Mouse (Mus musculus): ENCODE measurements around the gene Cct3. TPM values are rescaled to one million over a fixed set of nuclear protein-coding genes. Genes with fewer than 3 reads are reported as not detected.
"Not testable (repeated sequence)": the region's sequence is repeated elsewhere in the genome, so short reads cannot be mapped to it uniquely, and the experiment has no call there.

Gene Cct3
- total RNA-seq, 4 experiments from 2014 or later: 166 to 184 (median 173) TPM

DNA sequence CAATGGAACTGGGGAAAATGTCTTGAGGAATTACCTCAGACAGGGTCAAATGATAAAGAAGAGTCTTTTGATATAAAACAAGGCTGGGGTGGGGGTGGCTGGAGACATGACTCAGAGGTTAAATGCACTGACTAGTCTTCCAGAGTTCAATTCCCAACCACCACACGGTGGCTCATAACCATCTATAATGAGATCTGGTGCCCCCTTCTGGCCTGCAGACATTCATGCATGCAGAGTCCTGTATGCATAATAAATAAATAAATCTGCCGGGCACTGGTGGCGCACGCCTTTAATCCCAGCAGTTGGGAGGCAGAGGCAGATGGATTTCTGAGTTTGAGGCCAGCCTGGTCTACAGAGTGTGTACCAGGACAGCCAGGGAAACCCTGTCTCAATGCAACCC is 4.9 kb upstream of the Cct3 start:
- no peak for DNase-seq (ENCODE audit: low spot score in 2 of 2)

DNA sequence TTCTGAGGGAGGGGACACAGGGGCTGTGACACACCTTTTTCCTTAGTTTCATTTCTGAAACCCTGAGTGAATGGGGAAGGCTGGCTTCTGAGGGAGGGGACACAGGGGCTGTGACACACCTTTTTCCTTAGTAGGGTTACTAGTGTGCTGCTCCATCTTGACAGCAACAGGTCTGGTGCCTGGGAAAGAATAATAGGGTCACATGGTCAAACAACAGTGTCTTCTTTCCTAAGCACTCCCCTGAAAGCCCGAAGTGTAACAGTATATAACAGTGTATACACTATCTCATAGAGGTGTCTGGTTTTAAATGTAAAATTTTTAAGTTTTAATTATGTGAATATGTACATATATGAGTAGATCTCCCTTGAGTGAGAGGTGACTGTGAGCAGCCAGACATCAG is 1.6 kb upstream of the Cct3 start:
- not testable (repeated sequence) for DNase-seq (ENCODE audit: low spot score in 2 of 2)

DNA sequence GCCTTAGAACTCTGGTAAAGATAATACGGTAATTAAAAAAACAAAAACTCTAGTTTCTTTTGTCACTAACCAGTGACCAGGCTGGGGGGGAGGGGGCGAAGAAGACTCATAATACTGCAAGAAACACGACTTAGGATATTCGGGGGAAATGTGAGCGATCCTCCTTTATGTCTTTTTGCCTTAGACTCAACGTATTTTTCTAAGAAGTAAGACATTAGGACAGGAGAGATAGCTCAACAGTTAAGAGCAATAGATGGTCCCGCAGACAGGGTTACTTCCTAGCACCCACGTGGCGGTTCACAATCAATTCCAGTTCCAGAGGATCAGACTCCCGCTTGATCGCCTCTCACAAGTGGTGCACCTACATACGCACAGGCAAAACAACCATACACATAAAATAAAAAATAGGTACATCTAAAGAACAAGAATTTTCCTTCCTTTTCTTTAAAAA is 781 bp upstream of the Cct3 start:
- peak in 1 of 2 experiments; percentile 28 for DNase-seq (ENCODE audit: low spot score in 2 of 2)

DNA sequence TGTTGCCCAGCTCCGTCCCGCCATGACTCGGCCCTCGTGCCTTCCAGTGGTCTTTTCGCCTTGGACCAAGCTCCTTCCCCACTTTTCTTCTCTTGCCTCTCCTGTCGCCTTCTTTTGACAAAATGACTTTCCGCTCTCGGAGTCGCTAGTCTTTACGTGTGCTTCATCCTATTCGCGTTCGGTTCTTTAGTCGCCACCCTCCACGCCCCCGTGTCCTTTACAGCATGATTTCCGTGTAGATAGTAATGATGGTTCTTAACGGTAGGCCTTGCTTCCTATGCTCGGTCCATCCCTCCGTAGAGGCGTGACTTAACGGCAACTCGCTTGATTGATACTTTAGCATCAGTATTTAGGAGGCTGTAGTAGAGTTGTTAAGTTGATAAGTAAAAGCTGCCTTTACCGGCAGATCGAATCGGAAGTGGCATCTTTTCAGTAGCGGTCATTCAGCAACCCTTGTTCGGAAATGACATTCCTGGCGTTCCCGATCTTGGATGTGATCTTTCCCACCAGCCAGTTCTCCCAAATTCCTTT is 470 bp downstream of the Cct3 start:
- DNase-seq (ENCODE audit: low spot score in 2 of 2): peak; percentile 8 to 62

DNA sequence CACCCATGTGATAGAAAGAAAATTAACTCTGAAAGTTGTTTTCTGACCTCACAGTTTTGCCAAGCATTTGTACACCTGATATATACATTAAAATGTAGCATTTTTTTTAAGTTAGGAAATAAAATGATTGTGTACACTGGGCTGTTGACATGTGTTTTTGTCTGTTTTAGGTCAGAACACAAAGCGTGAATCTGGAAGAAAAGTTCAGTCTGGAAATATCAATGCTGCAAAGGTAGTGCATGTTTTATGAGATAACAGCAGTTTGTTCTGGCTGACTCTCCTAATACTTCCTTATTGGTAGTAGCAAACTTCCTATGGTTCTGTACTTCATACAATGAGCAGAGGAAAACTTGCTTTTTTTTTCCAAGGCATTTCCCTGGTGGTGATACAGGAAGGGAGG is 2.3 kb downstream of the Cct3 start:
- DNase-seq (ENCODE audit: low spot score in 2 of 2): no peak

DNA sequence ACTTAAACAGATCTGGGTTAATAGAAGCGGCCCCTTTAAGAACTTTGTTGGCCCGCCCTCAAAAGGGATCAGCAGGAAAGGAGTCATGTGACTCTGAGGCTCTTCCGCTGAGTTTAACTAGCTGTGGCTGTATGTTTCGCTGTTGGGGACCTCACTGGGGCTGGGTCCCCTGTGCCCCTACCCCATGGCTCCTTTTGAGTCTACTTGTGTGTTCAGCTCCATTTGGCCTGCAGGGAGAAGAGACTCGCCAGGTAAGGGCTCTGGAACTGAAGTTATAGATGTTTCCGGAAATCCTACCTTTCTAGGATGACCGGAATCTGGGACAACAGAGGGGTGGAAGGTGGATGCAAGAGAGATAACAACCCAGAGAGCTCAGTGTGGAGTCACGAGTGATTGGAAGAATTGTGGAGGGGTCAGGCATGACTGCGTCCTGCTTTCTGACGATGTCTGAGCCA is 28.1 kb downstream of the Cct3 start, which contains the start of gene Glmp:
Gene Glmp, plus strand, starts transcription at position 73 of the 455 bp plus-strand sequence.
- DNase-seq (ENCODE audit: low spot score in 2 of 2): peak; percentile 20 to 40

DNA sequence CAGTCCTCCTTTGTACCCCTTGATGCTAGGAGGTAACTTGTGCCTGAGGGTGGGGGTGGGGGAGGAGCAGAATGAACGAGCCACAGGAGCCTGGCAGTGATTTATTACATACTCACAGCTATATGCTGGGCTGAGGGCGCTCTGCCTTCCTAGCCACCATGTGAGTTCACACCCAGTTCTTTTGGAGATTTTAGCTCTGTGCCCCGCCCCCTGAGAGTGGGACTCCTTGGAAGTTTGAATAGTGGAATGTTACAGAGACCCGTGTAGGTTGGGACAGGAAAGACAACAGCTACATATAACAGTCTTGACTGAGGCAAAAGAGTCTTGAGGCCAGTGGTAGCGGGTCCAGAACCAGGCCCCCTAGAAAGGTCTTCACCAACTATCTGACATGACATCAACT is 32.0 kb downstream of the Cct3 start:
- DNase-seq (ENCODE audit: low spot score in 2 of 2): no peak

DNA sequence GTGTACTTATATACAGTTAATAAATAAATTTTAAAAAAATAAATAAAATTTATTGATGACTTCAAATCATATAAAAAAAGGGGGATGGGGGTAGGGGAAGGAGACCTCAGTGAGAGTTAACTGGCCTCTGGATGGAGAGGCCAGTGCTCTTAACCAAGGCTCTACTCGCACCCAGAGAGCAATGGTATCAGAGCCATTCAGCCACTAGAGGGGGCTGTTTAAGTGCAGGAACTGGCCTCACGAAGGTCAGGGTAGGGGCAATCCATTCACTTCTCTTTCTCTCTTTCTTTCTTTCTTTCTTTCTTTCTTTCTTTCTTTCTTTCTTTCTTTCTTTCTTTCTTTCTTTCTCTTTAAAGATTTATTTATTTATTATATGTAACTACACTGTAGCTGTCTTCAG is 34.4 kb downstream of the Cct3 start:
- DNase-seq (ENCODE audit: low spot score in 2 of 2): no peak

DNA sequence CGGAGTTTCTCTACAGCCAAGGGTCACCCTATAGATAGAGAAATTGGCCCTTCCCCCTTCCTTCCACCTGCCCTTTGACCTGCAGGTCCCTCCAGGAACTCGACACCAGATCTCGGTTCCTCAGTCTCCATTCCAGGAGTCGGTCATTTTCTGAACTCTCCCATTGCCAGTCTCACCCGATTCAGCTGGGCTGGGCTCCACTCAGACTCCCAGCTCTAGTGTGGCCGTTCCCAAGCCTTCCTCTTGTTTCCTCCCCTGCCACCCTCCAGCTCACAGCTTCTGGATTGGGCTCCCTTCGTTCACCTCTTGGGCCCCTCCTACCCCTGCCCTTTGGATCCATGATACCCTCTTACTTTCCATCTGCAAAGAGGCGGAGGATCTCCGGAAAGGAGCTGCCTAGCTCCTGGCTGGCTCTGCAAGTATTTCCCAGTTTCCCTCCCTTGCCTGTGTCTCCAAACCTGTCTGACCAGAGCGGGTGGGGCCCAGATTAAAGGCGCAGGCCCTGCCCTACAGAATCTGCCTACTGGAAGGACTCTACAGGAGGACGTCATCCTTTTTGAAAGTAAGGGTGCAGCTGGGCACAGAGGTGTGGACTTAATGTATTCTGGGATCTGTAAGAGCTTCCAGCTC is 37.2 kb downstream of the Cct3 start:
- DNase-seq (ENCODE audit: low spot score in 2 of 2): no peak

DNA sequence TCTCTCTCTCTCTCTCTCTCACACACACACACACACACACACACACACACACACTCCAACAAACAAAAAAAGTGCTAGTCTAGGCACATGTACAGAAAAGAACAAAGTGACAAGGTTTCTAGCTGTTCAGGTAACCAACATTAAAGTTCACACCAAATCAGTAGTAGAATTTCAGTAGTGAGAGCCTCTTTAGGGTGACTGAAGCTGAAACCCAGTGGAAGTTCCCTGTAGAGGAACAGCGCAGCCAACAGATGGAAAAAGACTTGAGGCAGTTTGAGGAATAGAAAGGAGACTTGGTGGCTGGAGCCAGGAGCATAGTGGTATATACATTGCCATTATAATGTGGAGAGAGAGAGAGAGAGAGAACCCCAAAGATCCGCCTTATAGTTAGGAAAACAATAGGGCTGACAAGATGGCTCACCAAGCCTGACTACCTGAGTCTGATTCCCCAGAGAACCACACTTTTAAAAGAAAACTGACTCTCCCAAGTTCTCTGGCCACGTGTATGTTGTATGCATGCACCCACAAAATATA is 38.1 kb downstream of the Cct3 start:
- DNase-seq (ENCODE audit: low spot score in 2 of 2): no peak

DNA sequence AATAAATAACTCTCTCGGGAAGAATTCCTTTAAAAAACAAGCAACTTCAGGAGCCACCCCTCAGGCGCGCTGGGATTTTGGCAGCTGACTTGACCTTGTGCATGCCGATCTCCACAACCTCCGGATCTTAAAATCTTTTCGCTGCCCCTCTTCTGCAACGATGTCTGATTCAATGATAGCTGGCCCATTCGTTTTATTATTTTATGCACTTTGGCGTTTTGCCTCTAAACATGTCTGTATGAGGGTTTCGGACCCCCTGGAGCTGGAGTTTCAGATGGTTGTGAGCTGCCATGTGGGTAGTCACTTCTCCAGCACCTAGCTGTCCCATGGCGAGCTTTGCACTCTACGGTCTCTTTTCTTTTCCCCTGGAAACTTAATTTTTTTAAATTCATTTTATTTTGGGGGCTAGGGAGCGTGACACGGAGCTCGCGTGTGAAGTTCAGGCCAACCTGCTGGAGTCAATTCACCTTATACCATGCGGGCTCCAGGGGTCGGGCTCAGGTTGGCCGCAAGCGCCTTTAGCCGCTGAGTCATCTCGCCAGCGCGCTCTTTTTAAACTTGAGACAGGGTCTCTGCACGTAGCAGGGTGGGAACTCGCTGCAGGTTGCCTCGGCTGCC is 38.6 kb downstream of the Cct3 start:
- no peak for DNase-seq (ENCODE audit: low spot score in 2 of 2)

DNA sequence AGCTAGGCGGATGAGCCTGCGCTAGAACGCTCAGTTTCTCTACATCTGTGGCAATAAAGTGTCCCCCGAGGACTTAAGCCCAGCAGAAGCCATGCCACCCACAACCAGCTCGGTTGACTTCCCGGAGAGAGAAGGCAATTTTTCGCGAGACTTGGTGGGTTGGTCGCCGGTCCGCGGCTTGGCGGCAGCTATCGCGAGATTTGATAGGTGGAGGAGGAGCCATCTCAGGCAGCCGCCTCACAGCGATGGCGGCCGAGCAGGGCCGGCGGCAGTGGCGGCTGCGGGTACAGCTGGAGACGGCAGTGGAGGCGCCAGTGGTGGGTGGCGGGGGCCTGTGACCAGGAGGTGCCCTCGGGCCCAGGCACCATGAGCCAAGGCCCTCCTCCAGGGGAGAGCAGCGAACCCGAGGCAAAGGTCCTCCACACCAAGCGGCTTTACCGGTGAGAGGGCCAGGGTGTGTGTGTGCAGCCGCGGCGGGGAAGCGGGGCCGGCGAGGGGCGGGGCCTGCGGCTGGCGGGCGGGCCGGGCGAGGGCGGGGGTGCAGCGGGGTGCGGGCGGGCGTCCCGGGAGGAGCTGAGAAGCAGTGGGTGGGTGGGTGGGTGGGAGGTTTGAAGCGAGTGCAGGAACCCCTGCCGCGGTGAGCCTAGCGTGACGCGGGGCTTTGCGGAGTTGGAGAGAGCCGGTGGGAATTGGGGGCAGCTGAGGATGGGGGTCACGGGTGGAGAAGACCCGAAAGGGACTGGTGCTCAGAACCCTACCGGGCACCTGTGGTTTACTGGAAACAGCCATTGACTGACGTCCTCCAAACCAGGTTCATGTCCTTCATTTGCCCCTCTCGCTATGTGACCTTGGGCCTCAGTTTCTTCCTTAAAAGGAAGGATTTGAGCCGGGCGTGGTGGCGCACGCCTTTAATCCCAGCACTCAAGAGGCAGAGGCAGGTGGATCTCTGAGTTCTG is 39.4 kb downstream of the Cct3 start, which contains the start of the genes Tmem79 and Smg5:
Gene Tmem79, minus strand, starts transcription at position 91 of the 956 bp plus-strand sequence.
Gene Smg5, plus strand, starts transcription at position 203 of the 956 bp plus-strand sequence.
- peak; percentile 93 to 94 for DNase-seq (ENCODE audit: low spot score in 2 of 2)

DNA sequence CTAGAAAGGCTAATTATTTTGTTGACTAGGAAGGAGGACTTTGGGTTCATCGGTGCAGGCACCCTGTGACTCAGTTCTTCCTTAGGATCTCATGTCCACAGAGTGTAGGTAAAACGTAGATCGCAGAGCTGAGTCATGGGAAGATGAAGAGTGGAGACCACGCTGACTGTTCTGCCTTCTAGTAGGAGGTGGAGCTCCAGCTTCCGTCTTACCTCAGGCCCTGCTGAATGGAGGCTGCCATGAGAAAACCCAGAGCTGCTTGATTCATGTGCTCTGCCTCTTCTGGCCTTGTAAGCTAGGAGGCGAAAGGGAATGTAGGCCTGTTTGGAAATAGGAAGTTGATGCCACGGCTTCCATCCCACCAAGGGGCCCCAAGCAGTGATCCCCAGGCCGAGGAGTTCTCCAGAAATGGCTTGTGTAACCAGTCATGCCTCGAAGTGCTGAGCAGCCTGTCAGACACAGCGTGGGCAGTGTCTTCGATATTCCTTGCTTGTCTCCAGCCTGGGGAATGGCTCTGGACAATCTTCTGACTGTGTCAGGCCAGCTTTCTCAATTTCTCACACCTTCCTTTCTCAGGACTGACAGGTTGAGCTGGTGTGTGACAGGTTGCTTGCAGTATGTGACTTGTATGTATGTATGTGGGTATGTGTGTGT is 40.6 kb downstream of the Cct3 start:
- peak in 1 of 2 experiments; percentile 30 for DNase-seq (ENCODE audit: low spot score in 2 of 2)

DNA sequence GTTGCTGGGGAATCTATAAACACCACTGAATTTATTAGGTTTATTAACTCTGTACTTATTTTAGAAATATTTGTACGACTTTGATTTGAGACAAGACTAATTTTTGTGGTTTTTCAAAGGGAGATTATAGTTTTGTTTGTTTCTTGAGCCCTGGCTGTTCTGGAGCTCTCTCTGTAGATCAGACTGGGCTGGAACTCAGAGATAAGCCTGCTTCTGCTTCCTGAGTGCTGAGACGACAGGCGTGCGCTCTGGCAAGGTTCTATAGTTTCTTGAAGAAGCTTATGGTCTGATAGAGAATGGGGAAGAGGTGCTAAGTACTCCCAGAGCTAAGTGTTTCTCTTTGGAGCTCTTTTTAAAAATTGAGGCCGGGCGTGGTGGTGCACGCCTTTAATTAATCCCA is 41.4 kb downstream of the Cct3 start:
- no peak for DNase-seq (ENCODE audit: low spot score in 2 of 2)

DNA sequence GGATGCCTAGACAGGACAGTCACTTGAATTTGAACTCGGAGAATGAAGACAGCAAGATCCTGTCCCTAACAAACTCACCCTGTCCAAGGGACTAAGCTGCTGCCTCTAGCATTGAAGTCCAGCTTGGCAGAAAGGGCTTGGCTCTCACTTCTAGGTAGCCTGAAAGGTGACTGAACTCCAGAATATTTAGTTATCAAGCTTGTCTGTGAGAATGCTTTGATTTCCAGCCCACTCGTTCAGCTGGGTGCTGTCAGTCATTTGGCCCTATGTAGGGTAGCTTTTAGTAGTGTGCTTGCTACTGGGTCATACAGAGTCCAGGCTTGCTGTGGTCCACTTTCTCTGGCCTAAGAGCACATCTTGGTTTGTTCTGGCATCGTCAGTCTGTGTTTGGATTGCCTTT is 42.1 kb downstream of the Cct3 start:
- no peak for DNase-seq (ENCODE audit: low spot score in 2 of 2)

DNA sequence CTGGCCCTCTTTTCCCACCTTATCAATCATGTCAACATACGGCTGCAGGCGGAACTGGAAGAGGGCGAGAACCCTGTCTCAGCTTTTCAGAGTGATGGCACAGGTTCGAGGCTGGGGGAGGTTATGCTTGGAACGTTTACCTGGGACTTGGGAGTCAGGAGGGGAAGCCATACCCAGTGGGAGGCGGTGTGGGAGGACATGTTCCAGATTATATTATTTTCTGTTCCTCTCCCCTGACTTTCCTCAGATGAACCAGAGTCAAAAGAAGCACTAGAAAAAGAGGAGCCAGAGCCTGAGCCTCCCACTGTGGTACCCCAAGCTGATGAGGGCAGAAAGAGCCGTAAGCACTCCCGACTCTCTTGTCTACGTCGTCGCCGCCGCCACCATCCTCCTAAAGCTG is 53.8 kb downstream of the Cct3 start:
- DNase-seq (ENCODE audit: low spot score in 2 of 2): no peak

DNA sequence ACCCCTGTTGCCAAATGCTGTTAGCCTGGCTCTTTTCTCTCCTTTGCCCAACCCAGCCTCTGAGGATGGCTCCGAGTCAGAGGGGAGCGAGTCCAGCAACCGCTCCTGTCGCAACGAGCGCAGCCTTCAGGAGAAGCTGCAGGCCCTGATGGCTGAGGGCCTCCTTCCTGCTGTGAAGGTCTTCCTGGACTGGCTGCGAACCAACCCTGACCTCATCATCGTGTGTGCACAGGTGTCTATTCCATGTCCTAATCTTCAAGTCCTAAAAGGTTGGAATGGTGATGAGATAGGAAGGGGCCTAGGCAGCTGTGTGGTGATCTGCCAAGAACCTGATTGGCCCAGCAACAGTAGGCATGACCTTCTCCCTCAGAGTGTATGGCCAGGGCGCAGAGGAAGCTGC is 56.0 kb downstream of the Cct3 start:
- DNase-seq (ENCODE audit: low spot score in 2 of 2): no peak

DNA sequence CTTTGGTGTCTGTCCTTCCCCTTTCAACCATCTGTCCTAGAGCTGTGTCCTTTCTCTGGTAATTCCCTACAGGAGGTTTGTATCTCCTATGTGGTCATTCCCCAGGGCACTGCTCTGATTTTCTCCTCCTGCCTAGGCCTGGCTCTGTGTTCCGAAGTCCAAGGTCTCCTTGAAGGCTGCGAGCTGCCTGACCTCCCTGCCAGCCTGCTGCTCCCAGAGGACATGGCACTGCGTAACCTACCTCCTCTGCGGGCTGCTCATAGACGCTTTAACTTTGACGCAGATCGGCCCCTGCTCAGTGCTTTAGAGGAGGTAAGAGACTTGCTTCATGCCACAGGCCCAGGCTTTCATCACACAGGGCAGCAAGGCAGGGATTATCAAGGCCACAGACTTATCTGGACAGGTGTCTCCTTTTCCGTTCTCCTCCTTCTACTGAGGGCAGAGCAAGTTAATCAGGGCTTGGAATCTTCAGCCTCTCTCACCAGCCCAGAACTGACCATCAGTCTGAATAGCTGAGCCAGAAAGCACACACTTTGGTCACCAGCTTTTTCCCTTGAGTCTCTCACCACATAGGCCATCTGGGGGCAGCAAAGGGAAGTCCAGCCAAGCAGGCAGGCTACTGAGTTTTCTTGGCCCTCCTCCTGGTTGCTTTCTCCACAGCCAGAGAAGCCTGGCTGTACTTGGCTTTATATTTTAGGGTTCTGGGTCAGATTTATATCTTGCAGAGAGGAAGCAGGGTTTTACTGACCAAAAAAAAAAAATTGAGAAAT is 57.7 kb downstream of the Cct3 start:
- no peak for DNase-seq (ENCODE audit: low spot score in 2 of 2)

DNA sequence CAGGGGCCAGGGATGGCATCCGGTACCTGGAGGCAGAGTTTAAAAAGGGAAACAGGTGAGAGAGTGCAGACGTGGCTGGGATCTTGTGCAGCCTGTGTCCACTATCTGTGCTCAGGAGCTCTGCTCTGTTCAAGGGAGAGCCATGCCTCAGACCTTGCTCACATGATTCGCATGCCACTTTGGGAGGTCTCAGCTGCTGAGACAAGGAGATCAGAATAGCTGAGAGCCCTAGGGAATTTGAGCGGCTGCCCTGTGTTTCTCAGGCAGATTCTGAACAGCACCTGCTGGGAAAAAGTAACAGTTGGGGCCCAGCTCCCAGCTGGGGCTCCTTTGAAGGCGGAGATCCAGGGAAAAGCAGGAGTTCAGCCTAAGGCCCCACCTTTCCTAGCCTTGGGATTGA is 62.7 kb downstream of the Cct3 start:
- no peak for DNase-seq (ENCODE audit: low spot score in 2 of 2)

DNA sequence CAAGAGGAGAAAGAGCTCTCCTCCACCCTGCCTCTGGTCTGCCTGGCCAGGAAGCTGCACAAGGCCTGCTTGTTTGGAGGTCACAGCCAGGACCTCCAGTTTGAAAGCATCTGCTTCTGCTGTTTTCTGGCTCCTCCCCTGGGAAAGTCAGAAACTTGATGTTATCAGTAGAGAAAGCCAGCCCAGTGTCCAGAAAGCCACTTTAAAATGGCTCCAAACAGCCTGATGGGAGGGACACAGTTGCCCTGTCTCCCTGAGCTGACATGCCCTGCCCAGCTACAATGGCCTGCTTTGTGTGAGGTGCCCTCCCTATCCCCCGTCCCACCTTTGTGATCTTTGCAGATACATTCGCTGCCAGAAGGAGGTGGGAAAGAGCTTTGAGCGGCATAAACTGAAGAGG is 63.1 kb downstream of the Cct3 start:
- DNase-seq (ENCODE audit: low spot score in 2 of 2): no peak
